Mouse (Mus musculus) kidney, embryonic 15.5 days (tissue): ENCODE results near the gene Dpp6. TPM values are rescaled to one million over a fixed set of nuclear protein-coding genes. Genes with fewer than 3 reads are reported as not detected.

Experiments
- ATAC-seq: fragments of 200-750 bp; cut with Nextera tagmentation; replicated peaks from 2 replicates; pipeline ENCODE4 v1.8.0; 2017; ENCODE audit warnings: moderate TSS enrichment; ENCODE audit not compliant: low FRiP score
- H3K27ac ChIP-seq: fragments of 300-500 bp; sonication (generic); 2 replicates; pipeline ENCODE4 v1.5.1; 2015; ENCODE audit warnings: mild to moderate bottlenecking, inconsistent platforms
- H3K27me3 ChIP-seq: fragments of 300-500 bp; sonication (generic); 2 replicates; pipeline ENCODE4 v1.6.1; 2015; ENCODE audit warnings: inconsistent platforms
- H3K36me3 ChIP-seq: fragments of 300-500 bp; sonication (generic); 2 replicates; pipeline ENCODE4 v1.6.1; 2015; ENCODE audit warnings: inconsistent platforms
- H3K4me1 ChIP-seq: fragments of 300-500 bp; sonication (generic); 2 replicates; pipeline ENCODE4 v1.6.1; 2015; ENCODE audit warnings: inconsistent platforms
- H3K4me2 ChIP-seq: fragments of 300-500 bp; sonication (generic); 2 replicates; pipeline ENCODE4 v1.6.1; 2015; ENCODE audit warnings: moderate library complexity, mild to moderate bottlenecking, inconsistent platforms
- H3K4me3 ChIP-seq: fragments of 300-500 bp; sonication (generic); replicated peaks from 2 replicates; pipeline ENCODE4 v1.5.1; 2015; ENCODE audit warnings: mild to moderate bottlenecking, inconsistent platforms
- H3K9ac ChIP-seq: fragments of 300-500 bp; sonication (generic); 2 replicates; pipeline ENCODE4 v1.6.1; 2015; ENCODE audit warnings: mild to moderate bottlenecking, inconsistent platforms
- H3K9me3 ChIP-seq: fragments of 300-500 bp; sonication (generic); replicated peaks from 2 replicates; pipeline ENCODE4 v1.6.1; 2016; ENCODE audit warnings: inconsistent platforms
- WGBS: fragments of 180-500 bp; shearing (Covaris S2); methylation state at CpG from one replicate; pipeline ENCODE4 v1.1.7; 2015; ENCODE audit warnings: mixed read lengths; 5-methylcytosine and 5-hydroxymethylcytosine counted together
- polyA plus RNA-seq: library from polyadenylated mRNA; unstranded; fragments of >200 nt; fragmentation: Nextera tagmentation; extraction: Ambion mirVana; gene quantifications from 2 replicates; pipeline ENCODE4 v1.2.1, GENCODE M21; 2015

The Dpp6 gene
- polyA plus RNA-seq, 1 experiment from 2014 or later: 3.5 TPM

GRCm38 (mm10) chr5:27037796-27038195 lies 220.8 kb downstream of the Dpp6 start:
- no peaks in the 10 kb centered on the region for H3K36me3 ChIP-seq
- H3K9ac ChIP-seq: no peak overlapping the region
- WGBS: 71% methylated on average over 5 of the region's 5 CpGs
- no peaks in the 10 kb centered on the region for H3K27me3 ChIP-seq
- H3K4me3 ChIP-seq: no peak overlapping the region
- H3K4me1 ChIP-seq: no peaks in the 10 kb centered on the region
- no peaks in the 10 kb centered on the region for H3K9me3 ChIP-seq
- no peak overlapping the region for H3K4me2 ChIP-seq
- no peak for ATAC-seq
- H3K27ac ChIP-seq: no peak overlapping the region

GRCm38 (mm10) chr5:27048167-27048566 lies 231.2 kb downstream of the Dpp6 start:
- H3K4me3 ChIP-seq: no peak overlapping the region
- ATAC-seq: no peak
- H3K9me3 ChIP-seq: no peaks in the 10 kb centered on the region
- H3K36me3 ChIP-seq: no peaks in the 10 kb centered on the region
- H3K27ac ChIP-seq: no peak overlapping the region
- no peak overlapping the region for H3K4me2 ChIP-seq
- H3K27me3 ChIP-seq: peaks cover 35% of the 10 kb centered on the region
- peaks cover 12% of the 10 kb centered on the region for H3K4me1 ChIP-seq
- 19% methylated on average over 7 of the region's 7 CpGs for WGBS
- H3K9ac ChIP-seq: no peak overlapping the region

GRCm38 (mm10) chr5:27048926-27049325 lies 231.9 kb downstream of the Dpp6 start:
- H3K27ac ChIP-seq: no peak overlapping the region
- H3K9ac ChIP-seq: no peak overlapping the region
- WGBS: 5% methylated on average over 9 of the region's 9 CpGs
- ATAC-seq: no peak
- no peaks in the 10 kb centered on the region for H3K9me3 ChIP-seq
- H3K36me3 ChIP-seq: no peaks in the 10 kb centered on the region
- peak overlapping the region; percentile 70 for H3K4me2 ChIP-seq
- peaks cover 35% of the 10 kb centered on the region for H3K27me3 ChIP-seq
- peak overlapping the region; percentile 38 for H3K4me3 ChIP-seq
- H3K4me1 ChIP-seq: peaks cover 12% of the 10 kb centered on the region

GRCm38 (mm10) chr5:27049341-27050091 lies 232.5 kb downstream of the Dpp6 start:
- H3K9me3 ChIP-seq: no peaks in the 10 kb centered on the region
- WGBS: 1% methylated on average over 50 of the region's 55 CpGs
- H3K4me2 ChIP-seq: peak overlapping the region; percentile 70
- peaks cover 12% of the 10 kb centered on the region for H3K4me1 ChIP-seq
- no peaks in the 10 kb centered on the region for H3K36me3 ChIP-seq
- H3K9ac ChIP-seq: no peak overlapping the region
- H3K27ac ChIP-seq: no peak overlapping the region
- ATAC-seq: no peak
- peaks cover 35% of the 10 kb centered on the region for H3K27me3 ChIP-seq
- H3K4me3 ChIP-seq: peak overlapping the region; percentile 38

- Histone ChIP-seq H3K4me3 (no peak overlapping the region), H3K9me3 (no peaks in the 10 kb centered on the region), H3K27me3 (peaks cover 35% of the 10 kb centered on the region), H3K36me3 (no peaks in the 10 kb centered on the region), H3K4me2 (no peak overlapping the region), H3K9ac (no peak overlapping the region), H3K4me1 (peaks cover 12% of the 10 kb centered on the region), H3K27ac (no peak overlapping the region)
- no peak for ATAC-seq
- 36% methylated on average over 3 of the region's 3 CpGs for WGBS
Observed at GRCm38 (mm10) chr5:27051250-27051649, 234.2 kb downstream of the Dpp6 start.

GRCm38 (mm10) chr5:27052441-27052840 lies 235.4 kb downstream of the Dpp6 start:
- H3K4me3 ChIP-seq: no peak overlapping the region
- no peak overlapping the region for H3K4me2 ChIP-seq
- no peak overlapping the region for H3K9ac ChIP-seq
- H3K36me3 ChIP-seq: no peaks in the 10 kb centered on the region
- H3K9me3 ChIP-seq: no peaks in the 10 kb centered on the region
- no peak for ATAC-seq
- 22% methylated on average over 2 of the region's 2 CpGs for WGBS
- peaks cover 12% of the 10 kb centered on the region for H3K4me1 ChIP-seq
- H3K27me3 ChIP-seq: peaks cover 35% of the 10 kb centered on the region
- no peak overlapping the region for H3K27ac ChIP-seq

- no peak overlapping the region for H3K27ac ChIP-seq
- no peak overlapping the region for H3K4me2 ChIP-seq
- ATAC-seq: no peak
- no peak overlapping the region for H3K4me3 ChIP-seq
- no peaks in the 10 kb centered on the region for H3K9me3 ChIP-seq
- H3K27me3 ChIP-seq: peaks cover 4% of the 10 kb centered on the region
- H3K9ac ChIP-seq: no peak overlapping the region
- whole genome bisulfite sequencing: 54% methylated on average over 5 of the region's 5 CpGs
- no peaks in the 10 kb centered on the region for H3K4me1 ChIP-seq
- no peaks in the 10 kb centered on the region for H3K36me3 ChIP-seq
Observed at GRCm38 (mm10) chr5:27056436-27056835, 239.4 kb downstream of the Dpp6 start.

GRCm38 (mm10) chr5:27060114-27060513 lies 243.1 kb downstream of the Dpp6 start:
- Histone ChIP-seq H3K4me2 (no peak overlapping the region), H3K36me3 (no peaks in the 10 kb centered on the region), H3K9ac (no peak overlapping the region), H3K4me1 (peaks cover 3% of the 10 kb centered on the region; the same call in 1 of the 2 replicates), H3K9me3 (no peaks in the 10 kb centered on the region), H3K27ac (no peak overlapping the region), H3K4me3 (no peak overlapping the region), H3K27me3 (no peaks in the 10 kb centered on the region)
- 75% methylated on average over 4 of the region's 4 CpGs for WGBS
- ATAC-seq: no peak

GRCm38 (mm10) chr5:27063871-27064270 lies 246.9 kb downstream of the Dpp6 start:
- Histone ChIP-seq H3K9ac (no peak overlapping the region), H3K9me3 (no peaks in the 10 kb centered on the region), H3K4me1 (peaks cover 3% of the 10 kb centered on the region; the same call in 1 of the 2 replicates), H3K4me3 (no peak overlapping the region), H3K36me3 (no peaks in the 10 kb centered on the region), H3K4me2 (no peak overlapping the region), H3K27ac (no peak overlapping the region), H3K27me3 (no peaks in the 10 kb centered on the region)
- peak; percentile 70 for ATAC-seq
- 31% methylated on average over 1 of the region's 1 CpGs for WGBS

- Histone ChIP-seq H3K27ac (no peak overlapping the region), H3K27me3 (no peaks in the 10 kb centered on the region), H3K4me1 (peaks cover 3% of the 10 kb centered on the region; the same call in 1 of the 2 replicates), H3K36me3 (no peaks in the 10 kb centered on the region), H3K4me3 (no peak overlapping the region), H3K9me3 (no peaks in the 10 kb centered on the region), H3K4me2 (no peak overlapping the region), H3K9ac (no peak overlapping the region)
- ATAC-seq: no peak
- WGBS: 74% methylated on average over 4 of the region's 4 CpGs
Observed at GRCm38 (mm10) chr5:27066837-27067236, 249.8 kb downstream of the Dpp6 start.

GRCm38 (mm10) chr5:27075131-27075591 lies 258.2 kb downstream of the Dpp6 start:
- H3K4me3 ChIP-seq: no peak overlapping the region
- 15% methylated on average over 8 of the region's 8 CpGs for WGBS
- H3K9ac ChIP-seq: no peak overlapping the region
- no peaks in the 10 kb centered on the region for H3K36me3 ChIP-seq
- no peaks in the 10 kb centered on the region for H3K27me3 ChIP-seq
- no peak; the same call in 1 of the 2 replicates for ATAC-seq
- no peaks in the 10 kb centered on the region for H3K9me3 ChIP-seq
- H3K4me1 ChIP-seq: no peaks in the 10 kb centered on the region
- H3K4me2 ChIP-seq: no peak overlapping the region
- H3K27ac ChIP-seq: no peak overlapping the region

GRCm38 (mm10) chr5:27076046-27076445 lies 259.0 kb downstream of the Dpp6 start:
- Histone ChIP-seq H3K4me2 (no peak overlapping the region), H3K36me3 (no peaks in the 10 kb centered on the region), H3K9ac (no peak overlapping the region), H3K9me3 (no peaks in the 10 kb centered on the region), H3K4me1 (no peaks in the 10 kb centered on the region), H3K27me3 (no peaks in the 10 kb centered on the region), H3K4me3 (no peak overlapping the region), H3K27ac (no peak overlapping the region)
- WGBS: 51% methylated on average over 1 of the region's 1 CpGs
- no peak for ATAC-seq

GRCm38 (mm10) chr5:27077821-27078220 lies 260.8 kb downstream of the Dpp6 start:
- no peak for ATAC-seq
- H3K4me2 ChIP-seq: no peak overlapping the region
- no peaks in the 10 kb centered on the region for H3K9me3 ChIP-seq
- no peak overlapping the region for H3K9ac ChIP-seq
- WGBS: 64% methylated on average over 1 of the region's 1 CpGs
- H3K36me3 ChIP-seq: no peaks in the 10 kb centered on the region
- no peak overlapping the region for H3K4me3 ChIP-seq
- H3K27me3 ChIP-seq: no peaks in the 10 kb centered on the region
- no peak overlapping the region for H3K27ac ChIP-seq
- H3K4me1 ChIP-seq: no peaks in the 10 kb centered on the region
